Mouse (Mus musculus) retina, postnatal 1 day (tissue): ENCODE data around the gene Crls1.
A peak's percentile ranks its signal among the peaks of the same experiment; 100 is the strongest.

ENCODE experiments used
- DNase-seq: peaks from one replicate; pipeline ENCODE4 v3.0.0-alpha.2; 2012

Crls1 gene

DNA sequence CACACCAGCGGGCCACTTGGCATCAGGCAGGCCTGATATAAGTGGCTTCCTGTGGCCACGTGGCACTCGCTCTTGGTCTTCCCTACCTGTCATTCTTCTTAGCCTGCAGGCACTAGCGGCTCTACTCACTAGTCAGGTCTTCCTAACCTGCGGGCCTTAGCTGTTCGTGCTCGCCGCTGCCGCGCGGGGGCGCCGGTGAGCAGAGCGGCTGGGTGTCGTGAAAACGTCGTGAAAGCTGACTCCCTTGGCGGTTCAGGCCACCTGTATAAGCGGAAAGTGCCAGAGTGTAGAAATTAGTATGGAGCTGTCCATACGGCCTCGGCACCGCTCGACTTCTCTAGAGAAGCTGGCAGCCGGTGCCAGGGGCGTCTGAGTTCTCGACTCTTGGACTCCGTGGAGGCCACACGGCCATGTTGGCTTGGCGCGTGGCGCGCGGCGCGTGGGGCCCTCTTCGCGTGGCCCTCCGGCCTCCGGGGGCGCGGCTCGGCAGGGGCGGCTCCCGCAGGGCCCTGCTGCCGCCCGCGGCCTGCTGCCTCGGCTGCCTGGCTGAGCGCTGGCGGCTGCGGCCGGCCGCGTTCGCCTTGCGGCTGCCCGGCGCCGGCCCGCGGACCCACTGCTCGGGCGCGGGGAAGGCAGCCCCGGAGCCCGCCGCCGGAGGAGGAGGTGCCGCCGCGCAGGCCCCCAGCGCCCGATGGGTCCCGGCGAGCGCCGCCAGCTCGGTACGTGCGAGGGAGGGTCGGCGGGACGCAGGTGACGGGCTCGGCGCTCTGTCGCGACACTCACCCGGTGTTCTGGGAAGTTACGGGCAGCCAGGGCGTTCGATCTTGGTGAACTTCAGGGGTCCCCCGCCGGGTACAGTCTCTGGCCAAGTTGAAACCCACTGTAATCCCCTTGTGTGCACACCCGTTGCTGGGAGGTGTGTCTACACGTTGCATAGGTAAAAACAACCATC, at the start of gene Crls1:
TSS of gene Crls1 (plus strand) at position 260 of the 952 bp plus-strand sequence.
- DNase-seq = peak; percentile 97

DNA sequence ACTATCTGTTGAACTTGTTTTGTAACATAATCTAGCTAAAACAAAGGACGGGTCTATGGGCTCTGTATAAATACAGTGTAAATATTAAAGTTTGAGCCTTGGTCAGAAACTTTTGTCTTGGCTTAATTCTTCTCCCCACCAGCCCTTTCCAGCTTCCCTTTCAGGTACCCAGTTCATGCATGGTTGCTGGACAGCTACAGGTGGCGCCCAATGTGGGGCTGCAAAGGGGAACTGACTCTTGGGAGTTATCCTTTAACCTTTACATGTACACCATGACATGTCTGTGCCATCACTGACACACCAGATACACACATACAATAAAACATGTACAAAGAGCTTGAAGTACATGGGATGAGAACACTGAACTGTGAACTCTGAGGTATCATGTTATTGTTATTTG, 43.5 kb upstream of the Crls1 start:
- DNase-seq = no peak

DNA sequence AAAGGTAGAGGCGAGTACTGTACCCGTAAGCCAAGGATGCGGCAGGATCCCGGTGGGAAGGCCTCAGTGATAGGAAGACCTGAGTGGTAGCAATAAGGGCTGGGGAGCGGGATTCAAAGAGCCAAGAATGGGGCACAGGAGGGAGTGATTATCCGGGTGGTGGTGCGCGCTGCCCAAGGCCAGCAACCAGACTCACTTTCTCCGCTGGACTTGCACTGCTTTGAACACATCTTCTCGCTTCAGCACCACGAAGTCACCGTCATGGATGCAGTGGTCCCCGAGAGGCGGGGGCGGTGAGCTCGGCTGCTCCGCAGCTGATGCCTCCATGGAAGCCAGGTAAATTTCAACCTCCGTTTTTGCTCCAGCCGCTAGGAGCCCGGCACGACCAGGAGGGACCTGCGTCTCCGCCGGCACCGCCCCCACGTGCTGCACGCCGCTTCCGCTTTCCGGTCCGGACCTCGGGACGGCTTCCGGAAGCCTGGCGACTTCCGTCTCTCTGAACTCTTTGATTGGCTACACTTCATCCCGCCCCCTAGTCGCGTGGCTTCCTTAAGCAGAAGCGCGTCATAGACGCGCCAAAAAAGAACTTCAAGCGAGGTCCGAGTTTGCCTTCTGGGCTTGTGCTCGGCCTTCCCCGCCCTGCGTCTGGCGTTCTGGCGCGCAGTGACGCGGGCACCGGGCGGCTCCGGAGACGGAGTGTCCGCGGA, 30.7 kb upstream of the Crls1 start, which contains the start of the genes Trmt6 and Mcm8:
TSS of gene Trmt6 (minus strand) at position 448 of the 707 bp plus-strand sequence.
TSS of gene Mcm8 (plus strand) at position 534 of the 707 bp plus-strand sequence.
- peak; percentile 99 for DNase-seq

DNA sequence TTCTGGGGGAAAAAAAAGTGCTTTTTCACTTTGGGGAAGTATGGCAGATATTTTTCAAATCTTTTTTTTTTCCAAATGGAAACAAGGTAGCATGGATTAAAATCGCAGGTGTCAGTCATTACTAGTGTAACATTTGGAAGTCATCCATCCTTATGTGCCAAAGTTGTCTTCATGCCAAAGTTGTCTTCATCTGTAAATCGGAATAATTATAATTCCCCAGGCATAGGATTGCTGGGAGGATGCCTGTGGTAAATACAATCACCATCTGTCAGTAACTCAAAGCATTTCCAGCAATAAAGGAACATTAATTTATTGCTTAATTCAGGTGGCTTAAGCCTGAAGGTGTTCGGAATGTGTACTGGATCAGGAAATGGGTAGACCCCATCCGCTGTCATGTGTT, 5.4 kb upstream of the Crls1 start:
- no peak for DNase-seq

DNA sequence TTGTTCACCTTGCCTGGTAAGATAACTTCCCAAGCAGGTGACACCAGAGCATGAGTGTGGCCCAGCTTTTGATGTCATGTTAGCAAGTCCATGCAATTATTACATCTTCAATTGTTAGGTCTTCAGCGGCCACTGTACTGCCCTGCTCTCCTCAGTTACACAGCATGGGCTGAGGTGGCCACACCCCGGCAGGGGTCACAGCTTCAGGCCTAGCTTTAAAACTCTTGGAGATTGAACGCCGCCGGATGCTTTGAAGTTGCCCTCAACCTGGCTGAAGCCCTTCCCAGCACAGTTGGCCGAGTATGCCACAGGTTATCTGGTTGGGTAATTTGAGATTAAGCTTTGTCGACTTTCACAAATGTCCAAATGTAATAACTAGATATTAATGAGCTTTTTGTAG, 1.1 kb downstream of the Crls1 start:
- peak; percentile 4 for DNase-seq

DNA sequence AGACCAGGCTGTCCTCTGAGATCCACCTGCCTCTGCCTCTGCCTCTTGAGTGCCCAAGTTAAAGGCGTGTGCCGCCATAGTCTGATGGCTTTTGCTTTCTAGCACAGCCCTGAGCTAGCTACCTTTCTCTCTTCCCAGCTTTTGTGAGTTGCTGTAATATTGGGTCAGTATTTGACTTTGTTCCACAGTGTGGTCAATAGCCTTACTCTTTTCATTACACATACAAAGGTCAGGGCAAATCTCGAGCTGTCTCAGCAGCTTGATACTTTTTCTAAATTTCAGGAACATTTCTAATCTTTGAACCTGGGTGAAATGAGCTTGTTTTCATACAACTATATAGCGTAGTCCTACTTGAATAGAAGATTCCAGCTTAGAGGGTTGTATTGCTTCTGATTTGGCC, 1.9 kb downstream of the Crls1 start:
- no peak for DNase-seq

DNA sequence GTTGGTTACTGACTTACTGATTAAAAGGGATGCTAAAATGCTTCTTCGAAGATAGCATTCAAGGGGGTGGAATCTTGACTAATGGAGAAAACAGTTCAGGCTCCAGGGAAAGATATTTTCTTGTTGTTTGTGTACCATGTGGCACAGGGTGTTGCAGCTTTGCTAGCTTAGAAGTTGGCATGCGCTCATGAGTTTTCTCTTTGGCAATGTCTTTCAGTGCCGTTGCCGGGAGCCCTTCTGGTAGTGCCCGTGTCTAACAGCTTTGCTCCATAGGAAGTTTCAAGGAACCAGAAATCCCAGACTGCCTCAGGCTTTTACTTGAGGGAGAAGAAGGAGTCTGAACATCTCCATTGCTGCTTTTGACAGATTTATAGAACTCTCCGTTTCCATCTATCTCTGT, 2.7 kb downstream of the Crls1 start:
- DNase-seq = no peak

DNA sequence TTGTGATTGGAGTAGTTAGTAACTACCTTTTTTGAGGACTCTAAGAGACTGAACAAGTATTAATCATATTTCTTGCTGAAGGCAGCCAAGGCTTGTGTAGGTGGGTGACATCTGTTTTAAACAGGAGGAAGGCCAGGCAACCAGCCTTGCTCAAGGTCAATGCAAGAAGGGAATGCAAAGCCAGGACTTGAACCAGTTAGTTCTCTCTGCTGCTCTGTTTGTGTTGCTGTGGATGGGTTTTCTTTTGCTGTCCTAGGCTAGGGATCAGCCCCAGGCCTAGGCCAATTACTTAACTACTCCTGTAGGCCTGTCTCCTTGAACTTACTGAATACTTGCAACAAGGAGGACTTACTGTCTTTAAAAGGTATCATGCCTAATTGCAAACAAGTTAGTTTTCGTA, 6.6 kb downstream of the Crls1 start:
- DNase-seq = no peak

DNA sequence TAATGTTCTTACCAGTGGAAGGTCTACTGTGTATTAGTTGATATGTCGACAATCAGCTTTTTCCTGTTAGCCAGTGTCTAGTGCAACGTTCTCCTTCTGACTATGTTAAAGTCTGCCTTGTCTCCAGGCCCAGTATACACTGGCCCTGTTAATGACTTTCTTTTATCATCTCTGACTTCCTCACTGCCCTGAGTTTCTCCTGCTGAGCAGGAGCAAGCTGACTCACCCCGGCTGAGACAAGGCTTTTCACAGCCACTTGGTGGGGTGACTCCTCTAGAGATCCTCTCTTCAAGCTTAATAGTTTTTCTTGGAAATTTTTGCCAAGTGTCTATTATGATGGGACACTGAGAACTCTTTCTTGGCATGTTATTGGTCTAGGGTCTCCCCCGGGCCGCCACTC, 9.9 kb downstream of the Crls1 start:
- no peak for DNase-seq

DNA sequence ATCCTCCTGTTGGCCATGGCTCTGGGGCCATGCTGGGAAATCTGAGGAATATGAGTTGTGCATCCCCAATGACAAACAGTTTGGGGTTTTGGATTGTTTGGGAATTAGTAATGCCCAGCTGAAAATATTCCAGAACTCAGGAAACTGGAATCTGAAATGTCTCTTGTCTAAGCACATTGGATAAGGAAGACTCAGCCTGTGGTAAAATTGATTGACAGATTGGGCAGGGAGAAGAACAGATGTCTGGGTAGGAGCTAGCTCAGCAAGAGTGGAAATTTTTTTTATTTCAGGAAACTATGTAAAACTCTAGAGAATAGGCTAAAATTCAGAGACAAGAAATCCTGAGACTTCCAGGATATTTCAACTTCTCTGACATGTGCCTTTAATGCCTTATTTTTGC, 14.0 kb downstream of the Crls1 start:
- DNase-seq = no peak

DNA sequence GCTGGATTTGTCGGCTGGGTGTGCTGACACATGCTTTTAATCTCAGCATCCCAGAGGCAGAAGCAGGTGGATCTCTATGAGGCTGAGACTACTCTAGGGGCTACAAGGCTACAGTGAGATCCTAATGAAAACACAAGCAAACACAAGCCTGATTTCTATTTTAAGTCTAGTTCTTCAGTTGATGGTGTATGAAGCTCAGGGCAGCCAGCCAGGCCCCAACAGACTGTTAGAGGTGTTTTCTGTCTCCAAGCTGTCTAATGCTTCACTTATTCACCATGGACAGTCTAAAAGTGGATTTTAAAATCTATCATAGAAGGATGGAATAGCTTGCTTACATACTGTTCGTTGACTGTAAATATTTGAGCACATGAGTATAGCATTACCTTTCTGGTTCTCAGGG, 15.0 kb downstream of the Crls1 start:
- DNase-seq = no peak

DNA sequence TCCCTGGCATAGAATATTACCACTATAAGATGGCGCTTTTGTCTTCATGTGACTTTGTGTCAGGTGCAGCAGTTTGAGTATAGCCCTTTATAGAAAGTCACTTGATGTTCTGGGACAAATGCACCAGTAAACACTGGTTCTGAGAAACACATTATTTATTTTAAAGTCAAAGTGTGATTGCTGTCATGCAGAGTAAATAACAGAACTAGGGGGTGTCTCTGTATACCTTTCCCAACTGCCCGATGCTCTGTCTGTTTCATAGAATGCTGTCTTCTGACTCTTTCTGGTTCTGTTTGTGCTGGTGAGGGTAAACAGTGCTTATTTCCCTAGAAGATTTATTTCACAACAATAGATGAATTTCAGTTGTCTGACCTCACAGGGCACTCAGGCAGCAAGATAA, 16.9 kb downstream of the Crls1 start:
- DNase-seq = no peak

DNA sequence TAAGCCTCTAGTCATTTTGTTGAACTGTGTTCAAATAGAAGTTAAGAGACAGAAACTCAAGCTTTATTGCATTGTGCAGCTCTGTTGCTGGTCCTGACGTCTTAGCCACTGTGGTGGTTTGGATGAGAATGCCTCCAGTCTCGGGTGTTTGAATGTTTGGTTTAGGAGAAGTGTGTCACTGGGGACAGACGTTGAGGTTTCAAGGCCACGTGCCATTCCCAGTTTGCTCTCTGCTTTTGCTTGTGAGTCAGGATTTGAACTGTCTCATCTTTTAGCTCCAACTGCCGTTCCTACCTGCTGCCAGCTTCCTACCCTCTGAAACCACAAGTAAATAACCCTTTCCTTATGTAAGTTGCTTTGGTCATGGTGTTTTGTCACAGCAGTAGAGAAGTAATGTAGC, 21.1 kb downstream of the Crls1 start:
- no peak for DNase-seq

DNA sequence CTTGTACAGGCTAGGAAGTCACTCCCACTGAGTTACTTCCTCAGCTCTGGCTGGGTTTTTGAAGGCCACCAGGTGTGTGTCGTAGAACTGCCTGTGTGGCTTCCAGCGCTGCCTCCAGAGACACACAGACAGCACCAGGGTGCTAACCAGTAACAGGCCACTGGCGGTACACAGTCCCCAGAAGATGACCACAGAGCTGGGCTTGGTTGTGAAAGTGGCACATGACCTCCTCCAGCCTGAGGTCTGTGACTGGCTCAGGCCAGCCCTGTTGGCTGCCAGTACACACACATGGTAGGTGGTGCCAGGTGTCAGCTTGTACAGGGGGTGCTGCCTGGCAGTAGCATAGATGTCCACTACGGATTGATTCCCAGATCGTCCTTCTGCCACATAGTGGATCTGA, 23.2 kb downstream of the Crls1 start:
- DNase-seq = no peak

DNA sequence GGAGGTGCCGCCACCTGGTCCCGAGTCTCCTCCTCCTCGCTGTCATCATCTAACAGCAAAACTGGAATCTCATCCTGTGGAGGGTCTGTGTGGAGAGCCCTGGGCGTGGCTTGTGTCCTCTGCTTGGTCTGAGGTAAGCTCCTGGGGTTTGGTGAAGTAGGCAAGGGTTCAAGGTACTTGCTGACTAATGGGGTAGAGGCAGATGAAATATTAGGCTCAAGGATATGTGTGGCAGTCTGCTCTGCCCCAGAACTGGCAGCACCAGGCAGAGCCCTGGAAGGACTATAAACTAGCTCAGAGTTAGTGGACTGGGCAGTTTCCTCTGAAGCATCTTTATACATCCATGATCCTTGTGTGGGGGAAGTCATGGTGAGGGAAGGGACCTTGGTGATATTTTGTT, 23.8 kb downstream of the Crls1 start:
- DNase-seq = no peak

DNA sequence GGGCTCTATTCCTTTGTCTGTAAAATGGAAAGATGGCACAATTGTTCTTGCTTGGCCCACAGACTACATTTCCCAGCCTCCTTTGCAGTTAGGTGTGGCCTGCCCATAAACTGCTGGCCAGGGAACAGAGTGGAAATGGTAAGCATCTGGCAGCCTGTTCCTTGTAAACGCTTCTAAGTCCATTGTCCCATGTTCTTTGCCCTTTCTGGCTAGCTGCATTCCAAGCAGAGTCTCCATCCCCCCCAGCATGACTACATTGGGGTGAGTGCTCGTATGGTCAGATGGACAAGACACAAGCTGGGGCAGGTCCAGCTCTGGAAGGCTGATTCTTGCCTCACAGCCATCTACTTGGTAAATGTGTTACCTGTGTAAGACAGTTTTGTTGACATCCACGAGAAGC, 25.2 kb downstream of the Crls1 start:
- DNase-seq = no peak

DNA sequence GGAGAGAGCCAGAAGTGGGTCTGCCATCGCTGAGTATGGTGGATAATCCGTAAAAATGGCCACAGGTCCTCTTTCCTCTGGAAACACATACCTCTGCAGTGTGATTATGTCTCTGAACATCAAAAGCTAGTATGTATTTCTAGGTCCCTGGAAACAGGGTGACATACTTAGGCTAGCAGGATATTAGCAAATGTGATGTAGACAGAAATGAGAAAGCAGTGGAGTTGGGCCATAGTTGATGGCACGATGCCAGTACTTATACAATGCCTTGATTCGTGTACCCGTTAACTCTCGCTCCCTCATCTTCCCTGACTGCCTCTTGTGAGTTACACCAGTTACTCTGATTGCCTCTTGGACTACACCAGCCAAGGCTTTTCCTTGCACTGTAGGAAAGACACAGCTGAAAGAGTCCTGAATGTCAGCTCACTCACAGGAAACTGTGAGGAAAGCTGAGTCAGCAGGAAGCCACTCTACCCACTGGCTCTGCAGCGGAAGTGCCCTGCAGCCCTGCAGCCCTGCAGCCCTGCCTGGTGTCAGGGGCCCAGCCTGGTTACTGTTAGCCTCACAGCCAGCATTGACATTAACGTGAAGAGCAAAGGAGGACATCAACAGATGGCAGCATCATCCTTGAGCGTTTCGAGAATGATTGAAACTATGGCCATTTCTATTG, 27.3 kb downstream of the Crls1 start:
- DNase-seq = peak; percentile 19

DNA sequence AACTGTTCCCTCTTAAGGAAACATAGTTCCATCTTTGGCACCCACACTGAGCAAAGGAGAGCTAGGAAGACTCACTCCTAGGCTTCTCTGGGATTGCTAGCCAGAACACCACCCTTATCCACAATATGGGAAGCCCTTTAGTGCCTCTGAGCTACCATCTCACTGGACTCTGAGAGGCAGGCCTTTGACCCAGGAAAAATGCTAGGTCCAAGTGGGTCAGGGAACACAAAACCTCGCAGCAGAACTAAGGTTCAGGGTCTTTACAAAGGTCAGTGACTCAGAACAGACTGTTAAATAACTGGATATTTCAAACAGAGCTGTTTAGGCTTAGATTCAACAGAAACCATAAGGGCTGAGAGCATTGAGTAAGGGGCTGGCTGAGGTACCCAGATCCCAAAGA, 30.5 kb downstream of the Crls1 start:
- no peak for DNase-seq

DNA sequence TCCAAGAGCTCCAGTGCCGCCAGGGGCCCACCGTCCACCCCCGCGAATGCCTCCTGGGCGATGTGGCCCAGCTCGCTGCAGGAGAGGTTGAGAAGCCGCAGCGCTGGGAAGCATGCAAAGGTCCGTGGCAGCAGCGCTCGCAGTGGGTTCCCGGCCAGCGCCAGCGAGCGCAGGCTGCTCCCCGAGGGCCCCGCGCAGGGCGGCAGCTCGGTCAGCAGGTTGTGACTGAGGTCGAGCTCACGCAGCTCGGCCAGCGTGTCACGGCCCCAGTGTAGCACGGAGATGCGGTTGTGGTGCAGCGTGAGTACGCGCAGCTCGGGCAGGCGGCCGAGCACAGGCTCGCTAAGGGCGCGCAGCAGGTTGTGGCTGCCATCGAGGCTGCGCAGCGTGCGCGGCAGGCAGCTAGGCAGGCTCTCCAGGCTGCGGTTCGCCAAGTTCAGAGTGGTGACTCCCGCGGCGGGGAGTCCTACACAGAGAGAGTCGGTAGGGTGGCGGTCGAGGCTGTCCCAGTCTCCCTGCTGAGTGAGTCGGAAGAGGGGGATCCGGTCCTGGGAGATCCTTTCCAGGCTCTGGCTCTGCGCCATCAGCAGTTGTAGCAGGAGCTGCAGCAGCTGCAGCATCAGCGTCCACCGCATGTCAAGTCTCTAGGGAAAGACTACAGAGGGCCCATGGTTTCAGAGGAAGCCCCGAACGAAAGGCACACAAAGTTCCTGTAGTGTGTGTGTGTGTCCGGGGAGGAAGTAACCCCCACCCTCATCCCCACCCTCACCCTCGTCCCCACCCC, 33.0 kb downstream of the Crls1 start:
- DNase-seq = peak; percentile 69

DNA sequence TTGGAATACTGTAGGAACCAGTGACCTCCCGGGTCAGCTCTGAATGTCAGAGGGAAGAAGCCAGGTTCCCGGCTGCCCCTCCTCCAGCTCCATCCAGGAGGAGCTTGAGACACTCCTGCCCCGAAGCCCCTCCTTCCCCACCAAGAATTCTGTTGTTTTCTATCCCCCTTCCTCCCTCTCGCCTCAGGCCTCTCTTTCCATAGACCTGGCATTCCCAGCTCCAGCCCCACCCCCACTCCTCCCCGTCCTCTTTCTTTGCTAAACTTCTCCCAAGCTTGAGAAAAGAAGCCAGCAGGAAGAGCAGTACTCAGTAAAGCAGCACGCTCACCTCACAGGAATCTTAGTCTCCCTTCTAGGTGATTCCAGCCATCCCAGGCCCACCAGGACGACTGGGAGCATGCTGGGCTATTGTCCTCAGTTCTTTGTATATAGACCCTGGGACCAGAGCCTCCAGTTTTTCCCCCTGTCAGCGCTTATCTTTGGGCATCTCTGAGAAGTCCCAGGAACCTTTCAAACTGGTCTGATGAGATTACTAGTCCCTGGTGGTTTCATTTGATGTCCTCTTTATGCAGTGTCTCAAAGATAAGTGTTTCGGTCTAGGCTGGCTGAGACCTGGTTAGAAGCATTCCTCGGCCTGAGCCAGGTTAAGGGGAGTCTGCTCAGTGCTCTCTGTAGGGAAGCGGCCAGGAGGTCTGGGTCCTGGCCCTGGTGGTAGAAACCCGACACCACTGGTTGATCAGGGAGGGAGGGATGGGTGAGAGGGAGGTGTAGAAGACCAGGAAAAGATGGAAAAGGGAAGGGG, 34.6 kb downstream of the Crls1 start, which contains the start of gene Lrrn4:
TSS of gene Lrrn4 (minus strand) at position 48 of the 802 bp plus-strand sequence.
- DNase-seq = no peak

DNA sequence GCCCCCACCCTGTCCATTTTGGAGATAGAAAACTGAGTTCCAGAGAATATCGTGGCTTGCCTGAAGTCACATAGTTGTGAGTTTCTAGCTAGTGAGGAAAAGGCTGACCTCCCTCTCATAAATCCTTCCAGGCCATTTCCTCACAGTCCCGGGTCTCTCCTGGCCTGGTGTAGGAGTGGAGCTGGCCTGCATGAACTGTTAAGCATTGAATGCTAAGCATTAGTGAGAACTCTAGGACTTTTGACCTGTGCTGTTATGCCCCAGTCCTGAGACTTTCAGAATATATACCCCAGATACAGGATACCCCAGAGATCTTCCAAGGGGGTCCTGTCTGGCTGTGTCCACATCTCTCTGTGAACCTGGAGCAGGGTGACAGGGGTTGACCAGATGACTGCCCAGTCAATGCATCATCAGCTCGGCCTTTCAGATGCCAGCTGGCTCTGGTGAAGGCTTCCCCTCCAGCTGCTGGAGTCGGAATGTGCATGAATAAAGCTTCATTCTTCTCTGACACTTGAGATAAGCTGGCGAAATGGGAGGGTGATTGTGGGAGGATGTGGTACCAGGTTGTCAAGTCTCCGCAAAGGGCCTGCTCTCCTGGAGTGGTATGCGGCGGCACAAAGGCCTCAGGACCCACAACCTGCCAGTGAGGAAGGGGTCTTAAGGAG, 38.0 kb downstream of the Crls1 start:
- no peak for DNase-seq
